Mouse (Mus musculus): ENCODE data around the gene Ccdc114. TPM values are rescaled to one million over a fixed set of nuclear protein-coding genes. Genes with fewer than 3 reads are reported as not detected.

The Ccdc114 gene
- polyA plus RNA-seq, 1 experiment from 2014 or later, result 4.3 TPM

DNA sequence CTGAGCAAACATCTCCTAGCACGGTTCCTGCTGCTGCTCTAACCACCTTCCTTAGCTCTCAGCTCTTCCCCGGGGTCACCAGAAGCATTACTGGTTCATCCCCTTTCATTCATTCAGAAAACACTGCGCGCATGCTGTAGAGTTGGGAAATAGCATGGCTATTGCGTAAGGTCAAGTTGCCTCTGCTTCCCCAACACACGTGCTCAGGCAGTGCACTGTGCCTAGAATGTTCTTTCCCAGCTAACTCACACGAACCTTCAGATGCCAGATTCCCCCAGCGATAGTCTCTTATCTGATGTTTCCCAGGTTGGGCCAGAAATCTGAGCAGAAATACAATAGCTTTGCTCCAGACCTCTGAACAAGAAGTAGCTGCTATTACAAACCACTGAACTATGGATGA is 68.6 kb downstream of the Ccdc114 start:
- no peak overlapping the region for H3K4me3 ChIP-seq (ENCODE audit: low read length)
- no peaks in the 10 kb centered on the region for H3K9me3 ChIP-seq (ENCODE audit: control insufficient read depth, low read length)
- H3K36me3 ChIP-seq (ENCODE audit: control insufficient read depth, insufficient read depth, low read length), result no peaks in the 10 kb centered on the region
- H3K27ac ChIP-seq (ENCODE audit: low read length), result no peak overlapping the region
- no peak for ATAC-seq
- no peak overlapping the region for H3K9ac ChIP-seq (ENCODE audit: low read depth, low read length)
- WGBS, result 79% methylated on average over 8 of the region's 8 CpGs
- no peak overlapping the region for H3K4me2 ChIP-seq (ENCODE audit: low read depth, low read length)
- no peaks in the 10 kb centered on the region for H3K27me3 ChIP-seq (replicated peaks; ENCODE audit: control insufficient read depth, insufficient read depth, low read length)
- H3K4me1 ChIP-seq (ENCODE audit: control insufficient read depth, insufficient read depth, low read length), result no peaks in the 10 kb centered on the region

Other genes with a start within 250 kb of the Ccdc114 start
- 0.34 and 0.53 TPM in 2 replicates for gene Ntn5, start 240.1 kb upstream of the Ccdc114 start, polyA plus RNA-seq (2015; fragmentation: Nextera tagmentation; extraction: Ambion mirVana)
- gene Sec1, start 229.7 kb upstream of the Ccdc114 start, polyA plus RNA-seq (2015; fragmentation: Nextera tagmentation; extraction: Ambion mirVana), result 1.9 and 2.7 TPM in 2 replicates
- gene Car11, start 224.2 kb upstream of the Ccdc114 start, polyA plus RNA-seq (2015; fragmentation: Nextera tagmentation; extraction: Ambion mirVana), result 4.1 and 5.3 TPM in 2 replicates
- gene Dbp, start 219.0 kb upstream of the Ccdc114 start, polyA plus RNA-seq (2015; fragmentation: Nextera tagmentation; extraction: Ambion mirVana), result 2.3 and 3.2 TPM in 2 replicates
- gene Rpl18, start 208.6 kb upstream of the Ccdc114 start, polyA plus RNA-seq (2015; fragmentation: Nextera tagmentation; extraction: Ambion mirVana), result 1,070 and 1,157 TPM in 2 replicates
- gene Sphk2, start 206.1 kb upstream of the Ccdc114 start, polyA plus RNA-seq (2015; fragmentation: Nextera tagmentation; extraction: Ambion mirVana), result 55.6 and 59.2 TPM in 2 replicates
- gene Fam83e, start 202.9 kb upstream of the Ccdc114 start, polyA plus RNA-seq (2015; fragmentation: Nextera tagmentation; extraction: Ambion mirVana), result 30.9 and 34.2 TPM in 2 replicates
- 0.86 and 1.0 TPM in 2 replicates for gene Spaca4, start 198.3 kb upstream of the Ccdc114 start, polyA plus RNA-seq (2015; fragmentation: Nextera tagmentation; extraction: Ambion mirVana)
- 0.47 and 0.51 TPM in 2 replicates for gene Lmtk3, start 140.3 kb upstream of the Ccdc114 start, polyA plus RNA-seq (2015; fragmentation: Nextera tagmentation; extraction: Ambion mirVana)
- gene Sult2b1, start 139.4 kb upstream of the Ccdc114 start, polyA plus RNA-seq (2015; fragmentation: Nextera tagmentation; extraction: Ambion mirVana), result 3.9 and 4.8 TPM in 2 replicates
- gene Cyth2, start 109.5 kb upstream of the Ccdc114 start, polyA plus RNA-seq (2015; fragmentation: Nextera tagmentation; extraction: Ambion mirVana), result 77.1 and 78.2 TPM in 2 replicates
- 0.65 and 0.78 TPM in 2 replicates for gene Kcnj14, start 99.3 kb upstream of the Ccdc114 start, polyA plus RNA-seq (2015; fragmentation: Nextera tagmentation; extraction: Ambion mirVana)
- gene Grwd1, start 93.1 kb upstream of the Ccdc114 start, polyA plus RNA-seq (2015; fragmentation: Nextera tagmentation; extraction: Ambion mirVana), result 57.0 and 63.0 TPM in 2 replicates
- 90.6 and 94.9 TPM in 2 replicates for gene Kdelr1, start 51.3 kb upstream of the Ccdc114 start, polyA plus RNA-seq (2015; fragmentation: Nextera tagmentation; extraction: Ambion mirVana)
- 0.31 and 0.39 TPM in 2 replicates for gene Grin2d, start 45.7 kb upstream of the Ccdc114 start, polyA plus RNA-seq (2015; fragmentation: Nextera tagmentation; extraction: Ambion mirVana)
- 0.62 and 0.98 TPM in 2 replicates for gene Syngr4, start 27.4 kb upstream of the Ccdc114 start, polyA plus RNA-seq (2015; fragmentation: Nextera tagmentation; extraction: Ambion mirVana)
- 8.1 TPM in 2 replicates for gene Tmem143, start 27.1 kb upstream of the Ccdc114 start, polyA plus RNA-seq (2015; fragmentation: Nextera tagmentation; extraction: Ambion mirVana)
- gene Emp3, start 2.7 kb upstream of the Ccdc114 start, polyA plus RNA-seq (2015; fragmentation: Nextera tagmentation; extraction: Ambion mirVana), result 128 and 147 TPM in 2 replicates
- gene Abcc6, start 106.2 kb downstream of the Ccdc114 start, polyA plus RNA-seq (2015; fragmentation: Nextera tagmentation; extraction: Ambion mirVana), result 6.1 and 6.6 TPM in 2 replicates
- gene Nomo1, start 109.6 kb downstream of the Ccdc114 start, polyA plus RNA-seq (2015; fragmentation: Nextera tagmentation; extraction: Ambion mirVana), result 95.7 and 102 TPM in 2 replicates
- gene Kcnj11, start 176.7 kb downstream of the Ccdc114 start, polyA plus RNA-seq (2015; fragmentation: Nextera tagmentation; extraction: Ambion mirVana), result 0.55 and 0.65 TPM in 2 replicates